Comparison of ENCODE assay signal across 8 mouse cellular contexts in genomic region chr10:13323806-13324411, GRCm38 (mm10).
A peak's percentile ranks its signal among the peaks of the same experiment; 100 is the strongest.
DNase-seq lines count a peak whose midpoint lies in the region; ATAC-seq and TF ChIP-seq lines count a peak whose summit lies in the region.

No protein-coding gene starts in this region.

- peak; percentile 19; the same call in 1 of the 2 replicates for TF ChIP-seq POLR2A in embryonic fibroblast, embryonic 13.5 days (IDR thresholded peaks at IDR 0.05; ENCODE audit: low read depth, low read length)

- H3K27ac ChIP-seq in embryonic fibroblast, embryonic 13.5 days (ENCODE audit: insufficient read depth, low read length) = peak overlapping the region; percentile 36
- peak overlapping the region; percentile 94 for H3K27ac ChIP-seq in heart, embryonic 12.5 days (ENCODE audit: poor library complexity, severe bottlenecking)
- H3K27ac ChIP-seq in kidney, embryonic 15.5 days = peak overlapping the region; percentile 96
- H3K27ac ChIP-seq in liver, embryonic 12.5 days = peak overlapping the region; percentile 74

- WGBS in heart, embryonic 12.5 days = 1% methylated on average over 62 of the region's 62 CpGs
- WGBS in kidney, embryonic 15.5 days = 1% methylated on average over 45 of the region's 62 CpGs
- WGBS in liver, embryonic 12.5 days (ENCODE audit: insufficient replicate concordance) = under 1% methylated on average over 29 of the region's 62 CpGs

- TF ChIP-seq CTCF in E14TG2a.4 (conservative IDR thresholded peaks at IDR 0.05; ENCODE audit: low read length) = no peak
- no peak for TF ChIP-seq CTCF in embryonic fibroblast, embryonic 13.5 days (IDR thresholded peaks at IDR 0.05; ENCODE audit: borderline replicate concordance, insufficient read depth, low read length)

- peak; percentile 87 for ATAC-seq in heart, embryonic 12.5 days (ENCODE audit: insufficient number of reproducible peaks, low FRiP score)
- ATAC-seq in kidney, embryonic 15.5 days (replicated peaks; ENCODE audit: low FRiP score) = peak; percentile 89
- ATAC-seq in liver, embryonic 12.5 days = peak; percentile 64
- ATAC-seq in monocyte, adult 5-6 weeks (replicated peaks; ENCODE audit: insufficient number of reproducible peaks, low FRiP score, low TSS enrichment, poor library complexity, severe bottlenecking) = 0 out of 2 replicates have a peak, but pooled peaks have one; percentile 44

- H3K4me3 ChIP-seq in E14TG2a.4 (replicated peaks; ENCODE audit: low read length) = peak overlapping the region; percentile 79
- H3K4me3 ChIP-seq in embryonic fibroblast, embryonic 13.5 days (ENCODE audit: insufficient read depth, low read length) = peak overlapping the region; percentile 63
- peak overlapping the region; percentile 69 for H3K4me3 ChIP-seq in heart, embryonic 12.5 days
- H3K4me3 ChIP-seq in kidney, embryonic 15.5 days (replicated peaks) = peak overlapping the region; percentile 71
- peak overlapping the region; percentile 65 for H3K4me3 ChIP-seq in liver, embryonic 12.5 days

- no peaks in the 10 kb centered on the region for H3K36me3 ChIP-seq in E14TG2a.4 (ENCODE audit: insufficient read depth, low read length)
- H3K36me3 ChIP-seq in heart, embryonic 12.5 days = no peaks in the 10 kb centered on the region
- no peaks in the 10 kb centered on the region for H3K36me3 ChIP-seq in kidney, embryonic 15.5 days
- no peaks in the 10 kb centered on the region for H3K36me3 ChIP-seq in liver, embryonic 12.5 days

- peak; percentile 46 for DNase-seq in brain, adult 2 months (ENCODE audit: low read depth, low spot score)
- peak; percentile 4 for DNase-seq in thymus, postnatal 0 days (ENCODE audit: low spot score)

- H3K9me3 ChIP-seq in E14TG2a.4 (ENCODE audit: low read length) = no peaks in the 10 kb centered on the region
- no peaks in the 10 kb centered on the region for H3K9me3 ChIP-seq in heart, embryonic 12.5 days (replicated peaks)
- H3K9me3 ChIP-seq in kidney, embryonic 15.5 days (replicated peaks) = no peaks in the 10 kb centered on the region
- no peaks in the 10 kb centered on the region for H3K9me3 ChIP-seq in liver, embryonic 12.5 days (replicated peaks)

- H3K27me3 ChIP-seq in E14TG2a.4 (ENCODE audit: insufficient read depth, low read length) = peaks cover 16% of the 10 kb centered on the region
- no peaks in the 10 kb centered on the region for H3K27me3 ChIP-seq in heart, embryonic 12.5 days (replicated peaks)
- H3K27me3 ChIP-seq in kidney, embryonic 15.5 days = no peaks in the 10 kb centered on the region
- H3K27me3 ChIP-seq in liver, embryonic 12.5 days (replicated peaks) = no peaks in the 10 kb centered on the region; the same call in 1 of the 2 replicates

- peak overlapping the region; percentile 94 for H3K9ac ChIP-seq in heart, embryonic 12.5 days
- H3K9ac ChIP-seq in kidney, embryonic 15.5 days = peak overlapping the region; percentile 84
- peak overlapping the region; percentile 64 for H3K9ac ChIP-seq in liver, embryonic 12.5 days

- peak overlapping the region; percentile 78 for H3K4me2 ChIP-seq in heart, embryonic 12.5 days
- peak overlapping the region; percentile 78 for H3K4me2 ChIP-seq in kidney, embryonic 15.5 days
- peak overlapping the region; percentile 75 for H3K4me2 ChIP-seq in liver, embryonic 12.5 days

- H3K4me1 ChIP-seq in E14TG2a.4 (replicated peaks; ENCODE audit: low read depth, low read length) = peaks cover 14% of the 10 kb centered on the region
- H3K4me1 ChIP-seq in embryonic fibroblast, embryonic 13.5 days (ENCODE audit: control insufficient read depth, insufficient read depth, low read length) = peaks cover 4% of the 10 kb centered on the region
- H3K4me1 ChIP-seq in heart, embryonic 12.5 days (replicated peaks) = peaks cover 42% of the 10 kb centered on the region
- peaks cover 34% of the 10 kb centered on the region for H3K4me1 ChIP-seq in kidney, embryonic 15.5 days
- peaks cover 13% of the 10 kb centered on the region; the same call in 1 of the 2 replicates for H3K4me1 ChIP-seq in liver, embryonic 12.5 days

Comparison
In these comparisons a context has a peak if more than half of its experiments do, and no peak if none do; other contexts are left out.
1. Peak in every context shown above with its lines: DNase-seq, ATAC-seq, H3K4me3 ChIP-seq and H3K27ac ChIP-seq.
2. H3K27ac ChIP-seq: peak in every context shown above with its lines; median percentile 96 in kidney, embryonic 15.5 days; 94 in heart, embryonic 12.5 days; 74 in liver, embryonic 12.5 days; 36 in embryonic fibroblast, embryonic 13.5 days.